Mouse (Mus musculus) ES-E14 (cell line): ENCODE measurements around the gene Shank3. TPM values are rescaled to one million over a fixed set of nuclear protein-coding genes. Genes with fewer than 3 reads are reported as not detected.

ENCODE experiments used
- DNase-seq: peaks from one replicate; pipeline ENCODE4 v3.0.0-alpha.2; 2013; ENCODE audit warnings: low read depth, low spot score
- H3K27ac ChIP-seq: 2 replicates; pipeline ENCODE4 v1.5.1; 2012; ENCODE audit warnings: low read depth, mild to moderate bottlenecking, low read length, moderate library complexity, mixed read lengths; ENCODE audit not compliant: poor library complexity, insufficient read depth, severe bottlenecking
- H3K36me3 ChIP-seq: 2 replicates; pipeline ENCODE4 v1.6.1; 2012; ENCODE audit warnings: mild to moderate bottlenecking, low read length, moderate library complexity, mixed read lengths; ENCODE audit not compliant: control insufficient read depth, poor library complexity, insufficient read depth, severe bottlenecking
- H3K4me1 ChIP-seq, 2 experiments: fragments of 150-350 bp in 1 of 2; sonication (generic) in 1 of 2; 2 replicates each; pipeline ENCODE4 v1.6.1; 2012; ENCODE audit warnings: low read length in 2 of 2, mild to moderate bottlenecking in 1 of 2, mixed read lengths in 1 of 2; ENCODE audit not compliant: control insufficient read depth in 2 of 2, insufficient read depth in 2 of 2, poor library complexity in 1 of 2
- H3K4me3 ChIP-seq, 2 experiments: fragments of 150-350 bp in 1 of 2; sonication (generic) in 1 of 2; 2 replicates each; pipeline ENCODE4 v1.5.1; 2012; ENCODE audit warnings: low read length in 2 of 2, low read depth in 1 of 2, mild to moderate bottlenecking in 1 of 2, mixed read lengths in 1 of 2; ENCODE audit not compliant: insufficient read depth in 1 of 2, poor library complexity in 1 of 2, severe bottlenecking in 1 of 2
- H3K9ac ChIP-seq: 2 replicates; pipeline ENCODE4 v1.6.1; 2012; ENCODE audit warnings: low read depth, mild to moderate bottlenecking, low read length, mixed read lengths; ENCODE audit not compliant: poor library complexity, insufficient read depth, severe bottlenecking
- H3K9me3 ChIP-seq: fragments of 150-350 bp; sonication (generic); 2 replicates; pipeline ENCODE4 v1.6.1; 2012; ENCODE audit warnings: low read depth, mild to moderate bottlenecking, low read length; ENCODE audit not compliant: control insufficient read depth, insufficient read depth
- CHD2 ChIP-seq: IDR thresholded peaks from 2 replicates; pipeline ENCODE4 v1.6.1; 2014; ENCODE audit warnings: mild to moderate bottlenecking, low read depth, low read length, inconsistent platforms
- HCFC1 ChIP-seq: IDR thresholded peaks from 2 replicates; pipeline ENCODE4 v1.6.1; 2012; ENCODE audit warnings: low read length, inconsistent platforms, borderline replicate concordance; ENCODE audit not compliant: insufficient read depth
- MAFK ChIP-seq: IDR thresholded peaks from 2 replicates; pipeline ENCODE4 v1.6.1; 2014; ENCODE audit warnings: mild to moderate bottlenecking, low read depth, low read length, inconsistent platforms; ENCODE audit not compliant: insufficient read depth
- ZC3H11A ChIP-seq: IDR thresholded peaks from 2 replicates; pipeline ENCODE4 v1.6.1; 2012; ENCODE audit warnings: low read depth, mild to moderate bottlenecking, inconsistent platforms, low read length, borderline replicate concordance
- ZNF384 ChIP-seq: IDR thresholded peaks from 2 replicates; pipeline ENCODE4 v1.6.1; 2012; ENCODE audit warnings: low read depth, low read length, inconsistent platforms
- in situ Hi-C, 2 experiments: fragments of 600-800 bp; cut with MboI; formaldehyde crosslinking; loops; one replicate each; pipeline ENCODE4 v1.15.1; 2025; ENCODE audit warnings: low sequenced_read_pairs in 2 of 2, inconsistent platforms in 1 of 2; ENCODE audit not compliant: unreplicated experiment in 2 of 2
- total RNA-seq: library from RNA; depleted of rRNA; stranded (reverse); fragments of 300-350 nt; gene quantifications from 2 replicates; pipeline ENCODE4 v1.2.3, GENCODE M21; 2012

Shank3 gene
- total RNA-seq, 1 experiment = 6.7 TPM

DNA sequence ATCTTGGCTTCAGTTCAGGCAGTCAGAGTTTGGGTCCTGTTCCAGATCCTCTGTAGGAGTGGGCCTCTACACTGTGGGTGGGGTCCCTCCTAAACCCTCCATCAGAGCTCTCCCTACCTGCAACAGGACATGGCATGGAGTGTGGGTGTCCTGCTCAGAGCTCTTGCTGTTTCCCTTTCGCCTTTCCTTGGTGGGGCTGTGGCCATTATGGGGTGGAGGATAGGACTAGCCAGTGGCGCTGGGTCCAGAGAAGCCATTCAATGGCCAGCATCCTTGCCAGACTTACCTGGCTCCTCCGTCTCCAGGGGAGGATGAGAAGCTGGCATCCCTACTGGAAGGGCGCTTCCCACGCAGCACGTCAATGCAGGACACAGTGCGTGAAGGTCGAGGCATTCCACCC lies 47.9 kb downstream of the Shank3 start:
- H3K4me3 ChIP-seq = peak overlapping the region in 1 of 2 experiments; percentile 67; a peak in 2 of 4 replicates
- H3K36me3 ChIP-seq = 0 out of 2 replicates have a peak, but pooled peaks cover 2% of the 10 kb centered on the region
- H3K4me1 ChIP-seq = peaks cover 0 to 4% of the 10 kb centered on the region in 2 experiments; a peak in 1 of 4 replicates
- in situ Hi-C loops = no loop called here
- no peaks in the 10 kb centered on the region for H3K9me3 ChIP-seq
- no peak for TF ChIP-seq HCFC1
- no peak for TF ChIP-seq ZC3H11A
- no peak for TF ChIP-seq MAFK
- TF ChIP-seq CHD2 = no peak
- no peak for TF ChIP-seq ZNF384
- no peak overlapping the region; the same call in 1 of the 2 replicates for H3K9ac ChIP-seq
- DNase-seq = no peak
- no peak overlapping the region for H3K27ac ChIP-seq

DNA sequence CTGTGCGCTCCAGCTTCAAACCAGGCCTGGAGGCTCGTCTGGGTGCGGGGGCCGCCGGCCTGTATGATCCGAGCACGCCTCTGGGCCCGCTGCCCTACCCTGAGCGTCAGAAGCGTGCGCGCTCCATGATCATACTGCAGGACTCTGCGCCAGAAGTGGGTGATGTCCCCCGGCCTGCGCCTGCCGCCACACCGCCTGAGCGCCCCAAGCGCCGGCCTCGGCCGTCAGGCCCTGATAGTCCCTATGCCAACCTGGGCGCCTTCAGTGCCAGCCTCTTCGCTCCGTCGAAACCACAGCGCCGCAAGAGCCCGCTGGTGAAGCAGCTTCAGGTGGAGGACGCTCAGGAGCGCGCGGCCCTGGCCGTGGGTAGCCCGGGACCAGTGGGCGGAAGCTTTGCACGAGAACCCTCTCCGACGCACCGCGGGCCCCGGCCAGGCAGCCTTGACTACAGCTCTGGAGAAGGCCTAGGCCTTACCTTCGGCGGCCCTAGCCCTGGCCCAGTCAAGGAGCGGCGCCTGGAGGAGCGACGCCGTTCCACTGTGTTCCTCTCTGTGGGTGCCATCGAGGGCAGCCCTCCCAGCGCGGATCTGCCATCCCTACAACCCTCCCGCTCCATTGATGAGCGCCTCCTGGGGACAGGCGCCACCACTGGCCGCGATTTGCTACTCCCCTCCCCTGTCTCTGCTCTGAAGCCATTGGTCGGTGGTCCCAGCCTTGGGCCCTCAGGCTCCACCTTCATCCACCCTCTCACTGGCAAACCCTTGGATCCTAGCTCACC lies 48.6 kb downstream of the Shank3 start:
- H3K9me3 ChIP-seq = no peaks in the 10 kb centered on the region
- H3K4me1 ChIP-seq = peaks cover 0 to 4% of the 10 kb centered on the region in 2 experiments; a peak in 1 of 4 replicates
- in situ Hi-C loops = no loop called here
- H3K4me3 ChIP-seq = peak overlapping the region; percentile 67 to 72
- H3K9ac ChIP-seq = peak overlapping the region; percentile 67
- no peak overlapping the region for H3K27ac ChIP-seq
- H3K36me3 ChIP-seq = 0 out of 2 replicates have a peak, but pooled peaks cover 2% of the 10 kb centered on the region
- TF ChIP-seq ZC3H11A = no peak
- no peak for TF ChIP-seq ZNF384
- no peak for TF ChIP-seq HCFC1
- no peak for TF ChIP-seq MAFK
- TF ChIP-seq CHD2 = no peak
- DNase-seq = peak; percentile 77

DNA sequence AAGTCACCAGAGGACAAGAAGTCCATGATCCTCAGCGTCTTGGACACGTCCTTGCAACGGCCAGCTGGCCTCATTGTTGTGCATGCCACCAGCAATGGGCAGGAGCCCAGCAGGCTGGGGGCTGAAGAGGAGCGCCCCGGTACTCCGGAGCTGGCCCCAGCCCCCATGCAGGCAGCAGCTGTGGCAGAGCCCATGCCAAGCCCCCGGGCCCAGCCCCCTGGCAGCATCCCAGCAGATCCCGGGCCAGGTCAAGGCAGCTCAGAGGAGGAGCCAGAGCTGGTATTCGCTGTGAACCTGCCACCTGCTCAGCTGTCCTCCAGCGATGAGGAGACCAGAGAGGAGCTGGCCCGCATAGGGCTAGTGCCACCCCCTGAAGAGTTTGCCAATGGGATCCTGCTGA lies 49.4 kb downstream of the Shank3 start:
- DNase-seq = no peak
- Histone ChIP-seq H3K9me3 (no peaks in the 10 kb centered on the region), H3K4me3 (peak overlapping the region; percentile 62 to 72), H3K36me3 (0 out of 2 replicates have a peak, but pooled peaks cover 2% of the 10 kb centered on the region), H3K9ac (peak overlapping the region; percentile 61; the same call in 1 of the 2 replicates), H3K27ac (no peak overlapping the region), H3K4me1 (peaks cover 0 to 4% of the 10 kb centered on the region in 2 experiments; a peak in 1 of 4 replicates)
- in situ Hi-C loops = no loop called here
- TF ChIP-seq HCFC1 (no peak), MAFK (no peak), ZNF384 (no peak), ZC3H11A (no peak), CHD2 (no peak)

DNA sequence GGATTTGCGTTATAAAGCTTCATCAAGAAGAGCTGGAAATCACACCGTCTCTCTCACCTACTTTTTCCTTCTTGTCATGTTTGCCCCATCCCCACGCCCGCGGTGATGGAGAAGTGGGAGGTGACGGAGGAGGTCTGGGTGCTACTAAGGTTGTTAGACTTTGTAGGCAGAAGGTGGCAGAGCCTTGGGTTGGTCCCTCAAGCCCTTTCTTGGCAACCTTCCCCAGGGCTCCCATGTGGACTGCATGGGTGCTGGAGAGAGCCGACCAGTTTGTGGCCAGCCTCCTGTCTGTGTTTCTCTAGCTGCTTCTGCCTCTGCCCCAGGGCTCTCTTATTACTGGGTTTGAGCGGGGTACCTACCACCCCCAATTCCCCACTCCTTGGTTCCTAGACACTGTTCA lies 51.1 kb downstream of the Shank3 start:
- Histone ChIP-seq H3K4me3 (no peak overlapping the region), H3K36me3 (no peaks in the 10 kb centered on the region), H3K27ac (no peak overlapping the region), H3K9me3 (no peaks in the 10 kb centered on the region), H3K9ac (no peak overlapping the region), H3K4me1 (peaks cover 0 to 4% of the 10 kb centered on the region in 2 experiments; a peak in 1 of 4 replicates)
- in situ Hi-C loops = no loop called here
- TF ChIP-seq ZNF384 (no peak), MAFK (no peak), HCFC1 (no peak), CHD2 (no peak), ZC3H11A (no peak)
- no peak for DNase-seq
